Mouse (Mus musculus) macrophage (primary cell): ENCODE data around the gene Rhbdl1. TPM values are rescaled to one million over a fixed set of nuclear protein-coding genes. Genes with fewer than 3 reads are reported as not detected.

Experiments used
- H3K27ac ChIP-seq: fragments of 350-480 bp; formaldehyde crosslinking; 2 replicates; pipeline ENCODE4 v1.9.0; 2021
- H3K36me3 ChIP-seq: fragments of 350-480 bp; formaldehyde crosslinking; 2 replicates; pipeline ENCODE4 v1.9.0; 2021; ENCODE audit errors: inconsistent target
- H3K4me3 ChIP-seq: fragments of 350-480 bp; formaldehyde crosslinking; 2 replicates; pipeline ENCODE4 v1.9.0; 2021; ENCODE audit errors: inconsistent target
- H3K79me2 ChIP-seq: fragments of 350-480 bp; formaldehyde crosslinking; 2 replicates; pipeline ENCODE4 v1.9.0; 2021; ENCODE audit errors: inconsistent target
- WGBS: methylation state at CpG from one replicate; pipeline ENCODE4 v1.1.7; 2026; ENCODE audit warnings: inconsistent platforms; ENCODE audit not compliant: missing documents; 5-methylcytosine and 5-hydroxymethylcytosine counted together
- polyA plus RNA-seq: library from polyadenylated mRNA; stranded (reverse); fragments of 250-400 nt; gene quantifications from 3 replicates; pipeline ENCODE4 v1.2.4, GENCODE M21; 2018; ENCODE audit warnings: inconsistent platforms

The Rhbdl1 gene
- polyA plus RNA-seq, 1 experiment from 2014 or later = 0.16 TPM

GRCm38 (mm10) chr17:25839455-25840235, 2.5 kb upstream of the Rhbdl1 start:
- Histone ChIP-seq H3K27ac (no peak overlapping the region), H3K4me3 (no peak overlapping the region), H3K79me2 (peaks cover 28% of the 10 kb centered on the region), H3K36me3 (peaks cover 49% of the 10 kb centered on the region)
- WGBS = 93% methylated on average over 13 of the region's 14 CpGs

GRCm38 (mm10) chr17:25838904-25839303, 1.8 kb upstream of the Rhbdl1 start:
- H3K27ac ChIP-seq = no peak overlapping the region

GRCm38 (mm10) chr17:25837533-25837932, 438 bp upstream of the Rhbdl1 start:
- 95% methylated on average over 3 of the region's 3 CpGs for WGBS
- Histone ChIP-seq H3K36me3 (peaks cover 48% of the 10 kb centered on the region), H3K27ac (no peak overlapping the region), H3K4me3 (no peak overlapping the region), H3K79me2 (peaks cover 30% of the 10 kb centered on the region)

More at GRCm38 (mm10) chr17:25838904-25839303, 1.8 kb upstream of the Rhbdl1 start:
- WGBS = 86% methylated on average over 4 of the region's 4 CpGs
- Histone ChIP-seq H3K79me2 (peaks cover 34% of the 10 kb centered on the region), H3K36me3 (peaks cover 49% of the 10 kb centered on the region), H3K4me3 (no peak overlapping the region)

GRCm38 (mm10) chr17:25836397-25837075, 559 bp downstream of the Rhbdl1 start:
- Histone ChIP-seq H3K36me3 (peaks cover 38% of the 10 kb centered on the region), H3K27ac (no peak overlapping the region), H3K79me2 (peaks cover 38% of the 10 kb centered on the region), H3K4me3 (no peak overlapping the region)
- 40% methylated on average over 23 of the region's 23 CpGs for WGBS

GRCm38 (mm10) chr17:25835816-25836215, 1.3 kb downstream of the Rhbdl1 start:
- H3K4me3 ChIP-seq = no peak overlapping the region
- WGBS = 91% methylated on average over 14 of the region's 16 CpGs
- H3K36me3 ChIP-seq = peaks cover 33% of the 10 kb centered on the region
- H3K27ac ChIP-seq = no peak overlapping the region
- H3K79me2 ChIP-seq = peaks cover 46% of the 10 kb centered on the region

- Histone ChIP-seq H3K36me3 (peaks cover 32% of the 10 kb centered on the region), H3K79me2 (peaks cover 51% of the 10 kb centered on the region), H3K4me3 (no peak overlapping the region), H3K27ac (no peak overlapping the region)
- WGBS = 76% methylated on average over 2 of the region's 7 CpGs
Observed at GRCm38 (mm10) chr17:25835301-25835700, 1.8 kb downstream of the Rhbdl1 start.

GRCm38 (mm10) chr17:25834595-25835222, 2.4 kb downstream of the Rhbdl1 start:
- Histone ChIP-seq H3K27ac (peak overlapping the region; percentile 92; the same call in 1 of the 2 replicates), H3K36me3 (peaks cover 26% of the 10 kb centered on the region), H3K79me2 (peaks cover 57% of the 10 kb centered on the region), H3K4me3 (peak overlapping the region; percentile 67; the same call in 1 of the 2 replicates)
- 94% methylated on average over 12 of the region's 12 CpGs for WGBS

GRCm38 (mm10) chr17:25833961-25834594, 3.0 kb downstream of the Rhbdl1 start:
- H3K27ac ChIP-seq = peak overlapping the region; percentile 92
- H3K36me3 ChIP-seq = peaks cover 20% of the 10 kb centered on the region; the same call in 1 of the 2 replicates
- H3K79me2 ChIP-seq = peaks cover 63% of the 10 kb centered on the region
- H3K4me3 ChIP-seq = peak overlapping the region; percentile 67
- WGBS = 60% methylated on average over 6 of the region's 6 CpGs

GRCm38 (mm10) chr17:25833291-25833663, 3.8 kb downstream of the Rhbdl1 start, which contains the start of gene Stub1:
Gene Stub1 (minus strand): TSS chr17:25833404.
- Histone ChIP-seq H3K27ac (peak within 1 kb of the TSS; percentile 92), H3K36me3 (peaks cover 14% of the 10 kb centered on the region; the same call in 1 of the 2 replicates), H3K4me3 (peak within 1 kb of the TSS; percentile 77), H3K79me2 (peaks cover 65% of the 10 kb centered on the region)
- WGBS = 2% methylated on average over 23 of the region's 24 CpGs

GRCm38 (mm10) chr17:25832436-25833290, 4.4 kb downstream of the Rhbdl1 start:
- H3K27ac ChIP-seq = peak overlapping the region; percentile 92
- H3K79me2 ChIP-seq = peaks cover 65% of the 10 kb centered on the region
- peak overlapping the region; percentile 77 for H3K4me3 ChIP-seq
- H3K36me3 ChIP-seq = peaks cover 8% of the 10 kb centered on the region; the same call in 1 of the 2 replicates
- WGBS = under 1% methylated on average over 68 of the region's 77 CpGs

GRCm38 (mm10) chr17:25831451-25832281, 5.4 kb downstream of the Rhbdl1 start:
- 49% methylated on average over 21 of the region's 21 CpGs for WGBS
- Histone ChIP-seq H3K27ac (peak overlapping the region; percentile 69), H3K79me2 (peaks cover 65% of the 10 kb centered on the region), H3K4me3 (peak overlapping the region; percentile 77), H3K36me3 (peaks cover 15% of the 10 kb centered on the region; the same call in 1 of the 2 replicates)

GRCm38 (mm10) chr17:25830806-25831431, 6.2 kb downstream of the Rhbdl1 start:
- H3K79me2 ChIP-seq = peaks cover 59% of the 10 kb centered on the region
- no peak overlapping the region for H3K27ac ChIP-seq
- H3K4me3 ChIP-seq = no peak overlapping the region; the same call in 1 of the 2 replicates
- whole genome bisulfite sequencing = 93% methylated on average over 14 of the region's 14 CpGs
- peaks cover 22% of the 10 kb centered on the region; the same call in 1 of the 2 replicates for H3K36me3 ChIP-seq
